Mouse (Mus musculus) forebrain, embryonic 10.5 days (tissue): ENCODE results near the gene Gm17571. TPM values are rescaled to one million over a fixed set of nuclear protein-coding genes. Genes with fewer than 3 reads are reported as not detected.
A peak's percentile ranks its signal among the peaks of the same experiment; 100 is the strongest.

Source experiments
- DNase-seq: peaks from one replicate; pipeline ENCODE4 v3.0.0-alpha.2; 2017; ENCODE audit warnings: low spot score; ENCODE audit errors: extremely low spot score
- H3K27ac ChIP-seq: fragments of 300-500 bp; sonication (generic); 2 replicates; pipeline ENCODE4 v1.5.1; 2016; ENCODE audit warnings: mild to moderate bottlenecking
- H3K27me3 ChIP-seq: fragments of 300-500 bp; sonication (generic); 2 replicates; pipeline ENCODE4 v1.6.1; 2016; ENCODE audit warnings: mild to moderate bottlenecking; ENCODE audit not compliant: poor library complexity, severe bottlenecking
- H3K36me3 ChIP-seq: fragments of 300-500 bp; sonication (generic); replicated peaks from 2 replicates; pipeline ENCODE4 v1.6.1; 2016; ENCODE audit warnings: mild to moderate bottlenecking, moderate library complexity
- H3K4me1 ChIP-seq: fragments of 300-500 bp; sonication (generic); 2 replicates; pipeline ENCODE4 v1.6.1; 2016
- H3K4me3 ChIP-seq: fragments of 300-500 bp; sonication (generic); 2 replicates; pipeline ENCODE4 v1.5.1; 2016; ENCODE audit warnings: mild to moderate bottlenecking, moderate library complexity
- H3K9me3 ChIP-seq: fragments of 300-500 bp; sonication (generic); 2 replicates; pipeline ENCODE4 v1.6.1; 2016; ENCODE audit warnings: mild to moderate bottlenecking, moderate library complexity
- WGBS: fragments of 180-500 bp; shearing (Covaris S2); methylation state at CpG from one replicate; pipeline ENCODE4 v1.1.7; 2016; 5-methylcytosine and 5-hydroxymethylcytosine counted together
- polyA plus RNA-seq: library from polyadenylated mRNA; unstranded; fragments of >200 nt; fragmentation: Nextera tagmentation; extraction: Ambion mirVana; gene quantifications from 2 replicates; pipeline ENCODE4 v1.2.1, GENCODE M21; 2016

The Gm17571 gene
- polyA plus RNA-seq, 1 experiment from 2014 or later = not detected

DNA sequence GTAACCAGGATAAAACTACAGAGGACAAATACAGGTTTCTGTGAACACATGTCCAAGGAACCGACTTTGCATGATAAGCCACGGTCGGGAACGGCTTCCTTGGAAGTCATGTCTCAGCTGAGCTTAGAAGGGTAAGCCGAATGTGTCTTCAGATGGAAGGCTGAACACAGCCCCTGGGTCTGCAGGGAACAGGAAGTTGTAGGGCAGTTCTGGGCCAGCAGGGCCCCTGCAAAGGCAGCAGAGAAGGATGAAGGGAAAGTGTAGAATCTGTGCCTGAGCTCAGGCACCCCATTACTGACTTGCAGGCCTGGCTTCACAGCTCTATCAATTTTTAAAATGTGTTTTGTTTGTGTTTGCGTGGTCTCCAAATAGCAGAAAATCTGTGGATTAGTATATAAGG is 22.2 kb upstream of the Gm17571 start:
- Histone ChIP-seq H3K27ac (peak overlapping the region; percentile 21; the same call in 1 of the 2 replicates), H3K9me3 (no peaks in the 10 kb centered on the region), H3K4me3 (no peak overlapping the region), H3K36me3 (no peaks in the 10 kb centered on the region), H3K4me1 (peaks cover 25% of the 10 kb centered on the region), H3K27me3 (no peaks in the 10 kb centered on the region)
- no peak for DNase-seq
- 89% methylated on average over 6 of the region's 6 CpGs for WGBS

DNA sequence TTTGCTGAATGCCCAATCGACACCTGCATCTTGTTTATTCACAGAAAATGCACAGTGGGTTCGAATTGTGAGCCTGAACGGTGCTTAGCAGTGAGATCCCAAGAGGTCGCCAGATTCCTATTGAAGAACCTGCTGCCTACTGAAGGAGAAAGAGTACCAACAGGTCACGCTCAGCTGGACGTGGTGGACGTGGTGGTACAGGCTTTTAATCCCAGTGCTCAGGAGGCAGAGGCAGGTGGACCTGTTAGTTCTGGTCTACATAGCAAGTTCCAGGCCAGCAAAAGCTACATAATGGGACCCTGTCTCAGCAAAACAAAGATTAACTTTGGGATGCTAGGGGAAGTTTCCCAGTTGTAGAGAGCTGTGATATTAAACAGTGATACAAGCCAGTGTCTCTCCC is 21.2 kb upstream of the Gm17571 start:
- H3K27me3 ChIP-seq = no peaks in the 10 kb centered on the region
- DNase-seq = no peak
- no peaks in the 10 kb centered on the region for H3K36me3 ChIP-seq
- 72% methylated on average over 7 of the region's 7 CpGs for WGBS
- H3K9me3 ChIP-seq = no peaks in the 10 kb centered on the region
- H3K4me1 ChIP-seq = peaks cover 25% of the 10 kb centered on the region
- no peak overlapping the region for H3K4me3 ChIP-seq
- H3K27ac ChIP-seq = no peak overlapping the region

DNA sequence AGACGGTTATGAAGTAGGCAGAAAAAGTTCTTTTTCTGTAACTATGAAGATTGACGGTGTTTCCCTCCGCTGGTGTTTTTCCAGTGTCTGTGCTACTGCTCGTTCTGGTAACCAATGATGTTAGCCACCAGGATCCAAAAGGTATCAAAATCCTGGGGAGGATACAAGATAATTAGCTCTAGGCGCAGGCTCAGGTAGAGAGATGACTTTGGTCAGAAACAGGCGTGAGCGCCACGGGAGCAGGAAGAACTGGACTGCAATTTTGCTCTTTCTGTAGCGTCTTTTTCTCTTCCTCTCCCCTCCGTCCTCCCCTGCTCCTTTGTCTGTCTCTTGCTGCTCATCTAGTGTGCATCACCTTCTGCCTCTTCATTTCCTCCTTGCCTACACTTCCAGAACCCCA is 20.3 kb upstream of the Gm17571 start:
- peak overlapping the region; percentile 20; the same call in 1 of the 2 replicates for H3K27ac ChIP-seq
- 92% methylated on average over 10 of the region's 10 CpGs for WGBS
- no peaks in the 10 kb centered on the region for H3K9me3 ChIP-seq
- no peaks in the 10 kb centered on the region for H3K27me3 ChIP-seq
- no peak overlapping the region for H3K4me3 ChIP-seq
- DNase-seq = no peak
- H3K36me3 ChIP-seq = no peaks in the 10 kb centered on the region
- peaks cover 25% of the 10 kb centered on the region for H3K4me1 ChIP-seq

DNA sequence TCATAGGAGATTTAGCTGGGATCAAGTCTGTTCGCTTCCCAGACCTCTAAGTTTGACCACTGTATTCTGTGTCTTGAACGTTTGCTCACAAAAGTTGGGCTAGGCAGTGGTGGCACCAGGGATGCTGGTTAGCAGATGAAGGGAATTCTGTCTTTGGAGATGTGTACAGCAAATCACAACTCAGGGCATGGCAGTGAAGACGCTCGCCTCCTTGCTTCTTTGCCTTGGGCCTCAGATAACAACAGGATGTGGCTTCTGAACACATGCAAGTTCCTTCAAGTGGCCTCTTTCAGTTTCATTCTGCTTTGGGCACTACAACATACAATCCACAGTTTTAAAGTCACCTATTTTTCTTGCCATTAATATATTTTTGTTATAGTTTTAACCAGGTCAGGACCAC is 19.8 kb upstream of the Gm17571 start:
- no peaks in the 10 kb centered on the region for H3K27me3 ChIP-seq
- WGBS = 80% methylated on average over 4 of the region's 4 CpGs
- H3K36me3 ChIP-seq = no peaks in the 10 kb centered on the region
- H3K4me3 ChIP-seq = no peak overlapping the region
- DNase-seq = no peak
- H3K9me3 ChIP-seq = no peaks in the 10 kb centered on the region
- H3K27ac ChIP-seq = no peak overlapping the region
- H3K4me1 ChIP-seq = peaks cover 25% of the 10 kb centered on the region

DNA sequence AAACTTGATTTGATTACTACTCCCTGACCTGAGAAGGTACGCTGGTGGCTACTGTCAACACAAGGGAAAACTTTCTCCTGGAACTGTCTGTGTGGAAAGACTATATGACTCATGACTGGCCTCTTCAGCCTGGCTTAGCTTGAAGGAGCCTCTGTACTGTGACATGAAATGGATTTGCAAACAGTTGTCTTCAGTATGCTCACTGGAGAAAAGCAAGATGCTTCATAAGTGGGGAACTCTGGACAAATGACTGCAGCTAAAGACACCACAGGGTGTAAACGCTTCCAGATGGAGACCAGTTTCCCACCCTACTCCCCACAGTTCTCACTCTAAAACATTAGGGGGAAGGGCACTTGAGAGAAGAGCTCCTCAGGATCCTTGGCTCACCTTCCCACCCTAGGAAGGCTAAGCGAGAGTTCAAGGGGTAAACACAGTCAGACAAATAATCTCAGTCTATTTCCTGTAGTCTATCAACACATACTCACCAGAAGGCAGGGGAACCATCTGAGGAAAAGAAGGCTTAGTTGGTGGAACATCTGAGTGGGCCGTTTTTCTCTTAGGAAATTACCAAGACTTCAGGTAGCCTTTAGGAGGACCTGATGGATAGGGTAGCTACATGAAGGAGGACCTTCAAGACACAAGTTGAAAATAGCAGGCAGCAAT is 18.9 kb upstream of the Gm17571 start:
- H3K27me3 ChIP-seq = no peaks in the 10 kb centered on the region
- no peaks in the 10 kb centered on the region for H3K9me3 ChIP-seq
- no peak overlapping the region for H3K27ac ChIP-seq
- no peak overlapping the region for H3K4me3 ChIP-seq
- 86% methylated on average over 4 of the region's 4 CpGs for WGBS
- H3K36me3 ChIP-seq = no peaks in the 10 kb centered on the region
- DNase-seq = no peak
- H3K4me1 ChIP-seq = peaks cover 25% of the 10 kb centered on the region

DNA sequence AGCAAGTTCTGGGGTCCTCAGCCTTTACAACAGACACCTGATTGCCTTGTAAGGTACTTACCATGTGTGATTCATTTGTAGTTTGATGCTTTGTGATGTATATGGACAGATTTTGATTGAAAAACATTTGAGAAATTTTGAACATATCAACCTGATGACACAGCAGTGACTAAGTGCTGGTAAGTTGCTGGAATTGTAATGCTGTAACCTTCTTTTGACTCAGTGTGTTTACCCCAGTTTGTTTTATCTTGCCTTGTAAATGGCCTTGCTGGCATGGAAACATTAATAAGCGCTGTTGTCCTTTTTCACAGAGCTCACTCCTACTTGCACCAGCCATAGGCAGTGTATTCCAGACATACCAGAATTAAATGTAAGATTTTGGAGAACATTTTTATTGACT is 14.4 kb upstream of the Gm17571 start:
- H3K36me3 ChIP-seq = no peaks in the 10 kb centered on the region
- H3K4me1 ChIP-seq = 0 out of 2 replicates have a peak, but pooled peaks cover 5% of the 10 kb centered on the region
- no peaks in the 10 kb centered on the region for H3K27me3 ChIP-seq
- no peak for DNase-seq
- H3K27ac ChIP-seq = no peak overlapping the region
- 98% methylated on average over 1 of the region's 1 CpGs for WGBS
- no peak overlapping the region for H3K4me3 ChIP-seq
- H3K9me3 ChIP-seq = no peaks in the 10 kb centered on the region

DNA sequence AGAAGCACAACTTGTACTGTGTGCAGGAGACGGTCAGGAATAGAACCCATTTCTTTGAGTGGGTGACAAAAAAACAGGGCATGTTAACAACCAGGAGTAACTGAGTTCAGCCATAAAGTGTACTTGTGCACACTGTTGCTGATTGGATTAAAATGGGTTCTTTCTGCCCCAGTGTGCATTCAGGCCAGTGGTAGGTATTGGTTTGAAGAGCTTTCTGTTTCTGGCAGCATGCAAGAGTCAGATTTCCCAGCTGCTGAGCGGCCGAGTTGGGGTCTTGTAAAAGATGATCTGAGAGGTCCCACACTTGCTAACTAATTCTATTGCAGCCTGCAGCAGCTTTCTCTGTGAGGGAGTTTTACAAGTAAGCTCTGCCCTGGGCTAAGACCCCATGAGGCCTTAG is 13.5 kb upstream of the Gm17571 start:
- no peak overlapping the region for H3K4me3 ChIP-seq
- no peak for DNase-seq
- 88% methylated on average over 3 of the region's 3 CpGs for WGBS
- H3K27me3 ChIP-seq = no peaks in the 10 kb centered on the region
- H3K4me1 ChIP-seq = peaks cover 2% of the 10 kb centered on the region
- H3K27ac ChIP-seq = no peak overlapping the region
- H3K9me3 ChIP-seq = no peaks in the 10 kb centered on the region
- H3K36me3 ChIP-seq = no peaks in the 10 kb centered on the region

DNA sequence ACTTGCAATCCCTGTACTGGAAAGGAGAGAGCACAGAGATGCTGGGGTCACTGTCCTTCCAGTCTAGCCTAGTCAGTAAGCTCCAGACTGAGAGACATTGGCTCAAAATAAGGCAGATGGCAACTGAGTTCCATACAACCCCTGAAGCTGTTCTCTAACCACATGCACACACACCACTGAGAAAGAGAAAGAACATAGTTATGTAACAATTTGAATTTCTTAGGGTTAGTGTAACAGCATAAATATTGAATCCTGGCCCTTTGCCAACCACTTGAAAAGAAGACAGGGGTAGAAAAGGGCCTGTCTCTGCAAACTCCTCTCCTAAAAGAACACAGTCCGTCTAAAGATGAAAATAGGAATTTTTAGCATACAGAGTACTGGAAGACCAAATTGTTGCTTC is 12.8 kb upstream of the Gm17571 start:
- H3K36me3 ChIP-seq = no peaks in the 10 kb centered on the region
- no peak overlapping the region for H3K27ac ChIP-seq
- H3K4me3 ChIP-seq = no peak overlapping the region
- DNase-seq = no peak
- no peaks in the 10 kb centered on the region for H3K9me3 ChIP-seq
- H3K27me3 ChIP-seq = no peaks in the 10 kb centered on the region
- 91% methylated on average over 1 of the region's 1 CpGs for WGBS
- H3K4me1 ChIP-seq = peaks cover 9% of the 10 kb centered on the region

DNA sequence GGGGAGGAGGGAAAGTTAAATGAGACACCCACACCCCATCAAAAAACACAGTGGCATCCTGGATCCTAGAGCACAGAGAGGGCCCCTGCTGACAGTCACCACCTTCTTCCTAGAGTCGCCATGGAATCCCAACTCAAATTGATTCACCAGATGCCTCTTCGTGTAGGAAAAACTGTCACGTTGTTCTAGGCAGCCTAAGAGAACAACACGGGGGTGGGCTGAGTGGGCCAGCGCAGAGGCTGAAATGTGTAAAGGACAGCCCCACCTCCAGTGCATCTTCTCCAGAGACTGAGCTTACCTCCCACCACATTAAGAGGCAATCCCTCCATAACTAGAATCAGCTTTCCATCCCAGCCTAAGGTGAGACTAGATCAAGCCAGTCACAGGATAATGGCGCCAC is 11.2 kb upstream of the Gm17571 start:
- H3K27ac ChIP-seq = no peak overlapping the region

DNA sequence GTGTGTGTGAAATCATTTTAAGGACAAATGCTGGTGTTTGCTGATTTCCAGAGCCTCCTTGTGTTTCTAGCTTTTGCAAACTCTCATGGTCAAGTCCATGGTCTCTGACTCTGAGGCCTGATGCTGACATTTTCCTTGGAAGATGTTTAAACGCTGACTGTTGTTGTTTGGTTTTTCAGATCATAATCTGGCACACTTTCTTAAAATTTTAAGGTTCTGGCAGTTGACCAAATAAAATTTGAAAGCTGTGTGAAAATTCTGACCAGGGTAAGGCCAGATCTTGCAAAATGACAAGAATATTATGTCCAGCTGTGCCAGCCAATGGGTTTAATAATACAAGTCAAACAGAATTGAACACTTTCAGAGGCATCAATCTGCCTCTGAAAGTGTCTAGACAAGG is 8.7 kb upstream of the Gm17571 start:
- Histone ChIP-seq H3K4me3 (no peak overlapping the region), H3K4me1 (peaks cover 18% of the 10 kb centered on the region), H3K9me3 (no peaks in the 10 kb centered on the region), H3K36me3 (no peaks in the 10 kb centered on the region), H3K27me3 (no peaks in the 10 kb centered on the region), H3K27ac (peak overlapping the region; percentile 75)
- 87% methylated on average over 1 of the region's 1 CpGs for WGBS
- DNase-seq = no peak

More for the DNA sequence above, 11.2 kb upstream of the Gm17571 start:
- peaks cover 14% of the 10 kb centered on the region for H3K4me1 ChIP-seq
- no peaks in the 10 kb centered on the region for H3K9me3 ChIP-seq
- 91% methylated on average over 6 of the region's 6 CpGs for WGBS
- H3K4me3 ChIP-seq = no peak overlapping the region
- H3K27me3 ChIP-seq = no peaks in the 10 kb centered on the region
- H3K36me3 ChIP-seq = no peaks in the 10 kb centered on the region
- DNase-seq = no peak

DNA sequence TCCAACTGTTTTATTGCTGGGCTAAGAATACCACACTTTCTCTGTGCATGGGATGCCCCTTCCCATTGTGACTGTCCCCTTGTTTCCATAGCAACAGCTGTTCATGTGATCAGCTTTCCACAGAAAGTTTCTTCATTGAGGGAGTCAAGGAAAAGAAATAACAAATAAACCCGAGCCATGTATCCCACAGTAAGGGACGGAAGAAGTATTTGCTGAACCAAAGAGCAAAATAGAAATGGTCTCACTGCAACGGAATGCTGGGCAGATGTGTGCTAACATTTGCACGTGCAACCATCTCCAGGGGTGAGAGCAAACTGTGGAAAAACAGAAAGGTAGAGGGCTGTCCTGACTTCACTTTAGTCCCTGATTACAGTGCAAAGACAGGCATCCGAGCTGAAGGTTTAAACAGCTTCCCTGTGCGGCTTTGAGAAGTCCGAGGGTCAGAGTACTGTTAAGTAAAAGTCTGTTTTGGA is 8.1 kb upstream of the Gm17571 start:
- WGBS = 49% methylated on average over 7 of the region's 7 CpGs
- Histone ChIP-seq H3K36me3 (no peaks in the 10 kb centered on the region), H3K4me1 (peaks cover 22% of the 10 kb centered on the region), H3K9me3 (no peaks in the 10 kb centered on the region), H3K27ac (peak overlapping the region; percentile 75), H3K4me3 (no peak overlapping the region), H3K27me3 (no peaks in the 10 kb centered on the region)
- peak; percentile 20 for DNase-seq

DNA sequence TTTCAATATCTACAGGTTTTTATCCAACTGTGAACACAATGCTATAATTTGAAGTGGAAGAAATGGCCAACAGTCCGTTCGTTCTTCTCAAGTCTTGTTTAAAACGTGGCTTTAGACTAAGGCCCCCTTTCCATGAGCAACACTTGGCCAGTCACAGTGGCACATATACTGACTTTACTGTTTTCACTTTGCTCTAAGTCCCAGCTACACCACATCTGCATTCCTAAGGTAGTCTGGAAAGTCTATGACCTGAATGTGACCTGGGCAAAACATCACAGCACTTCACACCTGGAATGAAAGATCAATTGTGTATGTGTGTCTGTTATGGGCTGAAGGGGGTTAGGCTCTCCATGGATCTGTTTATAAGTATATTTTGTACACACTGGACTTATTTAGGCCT is 2.2 kb upstream of the Gm17571 start:
- DNase-seq = no peak
- WGBS = 90% methylated on average over 3 of the region's 3 CpGs
- Histone ChIP-seq H3K9me3 (no peaks in the 10 kb centered on the region), H3K4me3 (no peak overlapping the region), H3K27ac (no peak overlapping the region), H3K4me1 (peaks cover 8% of the 10 kb centered on the region; the same call in 1 of the 2 replicates), H3K36me3 (no peaks in the 10 kb centered on the region), H3K27me3 (no peaks in the 10 kb centered on the region)

DNA sequence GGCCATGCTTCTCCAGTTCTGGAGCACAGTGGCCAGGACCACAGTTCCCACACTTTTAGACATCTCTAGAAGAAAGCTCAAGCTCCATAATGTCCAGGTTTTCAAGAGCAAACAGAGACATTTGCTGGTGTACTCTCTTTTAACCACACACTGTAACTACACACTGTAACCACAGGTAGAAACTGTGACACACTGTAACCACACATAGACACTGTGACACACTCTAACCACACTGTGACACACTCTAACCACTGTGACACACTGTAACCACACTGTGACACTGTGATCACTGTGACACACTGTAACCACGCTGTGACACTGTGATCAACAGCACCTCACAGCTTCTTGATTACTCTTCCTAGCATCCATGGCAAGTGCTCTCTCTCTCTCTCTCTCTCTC is 317 bp downstream of the Gm17571 start:
- 93% methylated on average over 1 of the region's 1 CpGs for WGBS
- no peak overlapping the region for H3K4me3 ChIP-seq
- H3K36me3 ChIP-seq = no peaks in the 10 kb centered on the region

More for the DNA sequence above, 317 bp downstream of the Gm17571 start:
- DNase-seq = no peak
- no peaks in the 10 kb centered on the region for H3K27me3 ChIP-seq
- no peak overlapping the region for H3K27ac ChIP-seq
- peaks cover 8% of the 10 kb centered on the region; the same call in 1 of the 2 replicates for H3K4me1 ChIP-seq
- no peaks in the 10 kb centered on the region for H3K9me3 ChIP-seq
